Mouse (Mus musculus): ENCODE results near the gene Ankrd40.

DNA sequence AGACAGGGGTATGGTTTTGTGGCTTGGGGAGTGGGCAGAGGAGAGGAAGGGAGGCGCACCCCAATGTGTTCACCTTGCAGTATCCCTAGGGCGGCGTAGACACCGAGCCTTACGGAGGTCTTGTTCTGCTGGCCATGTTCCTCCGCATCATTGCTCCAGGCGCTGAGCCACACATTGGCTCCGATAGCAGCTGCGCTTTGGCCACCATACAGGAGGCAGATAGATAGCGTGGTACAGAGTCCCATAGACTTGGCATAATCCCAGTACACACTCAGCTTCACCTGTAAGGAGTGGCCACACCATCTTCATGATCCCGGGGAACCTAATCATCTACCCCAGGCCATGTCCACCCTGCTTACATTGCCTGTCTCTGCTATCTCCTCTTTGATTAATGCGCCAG lies 31.4 kb downstream of the Ankrd40 start:
- TF ChIP-seq CTCF (IDR thresholded peaks at IDR 0.05; ENCODE audit: extremely low read depth, insufficient read length, insufficient replicate concordance, low read depth, low read length) (no peak), POLR2A (IDR thresholded peaks at IDR 0.05; ENCODE audit: low read depth, low read length) (no peak)

Measured in small intestine, adult 2 months (tissue).